Mouse (Mus musculus): Measurements from ENCODE around the gene Gbp6. TPM values are rescaled to one million over a fixed set of nuclear protein-coding genes. Genes with fewer than 3 reads are reported as not detected.

The Gbp6 gene
- total RNA-seq, 2 experiments from 2014 or later, result 0.07 to 0.75 TPM

Other genes with a start within 250 kb of the Gbp6 start
- gene Gbp9, start 154.2 kb downstream of the Gbp6 start, total RNA-seq (2015), result 0.12 and 0.15 TPM in 2 replicates
- 0.08 and 1.1 TPM in 2 replicates for gene Gbp9, start 154.2 kb downstream of the Gbp6 start, total RNA-seq (2017)
- 0.78 TPM in 1 of 2 replicates, not detected in the other for gene Gbp8, start 154.2 kb downstream of the Gbp6 start, total RNA-seq (2015)
- gene Gbp8, start 154.2 kb downstream of the Gbp6 start, total RNA-seq (2017), result 0.14 and 0.46 TPM in 2 replicates
- 0.12 and 0.15 TPM in 2 replicates for gene Gbp4, start 154.1 kb downstream of the Gbp6 start, total RNA-seq (2015)
- 0.08 TPM in 1 of 2 replicates, not detected in the other for gene Gbp4, start 154.1 kb downstream of the Gbp6 start, total RNA-seq (2017)
- not detected in 2 replicates for gene Gbp10, start 54.2 kb downstream of the Gbp6 start, total RNA-seq (2015)
- gene Gbp10, start 54.2 kb downstream of the Gbp6 start, total RNA-seq (2017), result 0.75 TPM in 1 of 2 replicates, not detected in the other
- gene Gm43302, start within 50 bp of the Gbp6 start, total RNA-seq (2015), result 0.32 TPM in 1 of 2 replicates, not detected in the other
- 0.20 TPM in 1 of 2 replicates, not detected in the other for gene Gm43302, start within 50 bp of the Gbp6 start, total RNA-seq (2017)
- 15.3 and 20.5 TPM in 2 replicates for gene Lrrc8b, start 122.1 kb upstream of the Gbp6 start, total RNA-seq (2015)
- 8.0 and 9.5 TPM in 2 replicates for gene Lrrc8b, start 122.1 kb upstream of the Gbp6 start, total RNA-seq (2017)
- gene Lrrc8c, start 225.7 kb upstream of the Gbp6 start, total RNA-seq (2015), result 27.6 and 35.9 TPM in 2 replicates
- gene Lrrc8c, start 225.7 kb upstream of the Gbp6 start, total RNA-seq (2017), result 5.5 and 7.4 TPM in 2 replicates